Mouse (Mus musculus) G1E (cell line): ENCODE measurements at regions not wholly inside any gene's neighbourhood (a gene's known extent, or its start where the extent isn't known, plus 50 kb on each side); places are given as distances from the start of the nearest gene placed in this dataset.

Experiments used
- CTCF ChIP-seq: IDR thresholded peaks from 2 replicates; pipeline ENCODE4 v1.5.1; 2012; ENCODE audit warnings: low read depth, low read length, inconsistent platforms, mixed read lengths
- GATA1 ChIP-seq: IDR thresholded peaks from 2 replicates; pipeline ENCODE4 v1.6.1; 2012; ENCODE audit warnings: borderline replicate concordance, low read length, inconsistent platforms, mixed read lengths
- TAL1 ChIP-seq: conservative IDR thresholded peaks from 2 replicates; pipeline ENCODE4 v1.6.1; 2012; ENCODE audit warnings: low read depth, low read length, inconsistent platforms, mixed read lengths

DNA sequence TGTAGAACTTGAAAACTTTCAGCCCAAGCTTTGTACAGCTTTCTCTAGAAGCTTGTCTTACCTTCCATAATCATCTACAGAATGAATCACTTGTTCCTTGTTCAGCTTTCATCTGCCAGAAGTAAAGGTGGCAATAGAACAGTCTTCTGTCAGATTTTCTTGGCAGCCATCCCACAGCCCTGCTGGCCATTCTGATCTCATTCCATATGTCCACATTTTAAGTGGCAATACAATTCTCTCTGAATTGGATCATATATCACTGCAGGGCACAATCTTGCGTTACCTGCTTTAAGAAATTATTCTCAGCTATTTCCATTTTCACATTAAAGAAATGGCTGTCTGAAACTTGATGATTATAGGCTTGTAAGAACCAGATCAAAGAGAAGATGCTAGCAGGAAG, 422.5 kb downstream of the Pih1d3 start:
- TF ChIP-seq CTCF = no peak
- no peak for TF ChIP-seq GATA1
- no peak for TF ChIP-seq TAL1
